Mouse (Mus musculus) liver, embryonic 14.5 days (tissue): ENCODE measurements around the gene Rnf151. TPM values are rescaled to one million over a fixed set of nuclear protein-coding genes. Genes with fewer than 3 reads are reported as not detected.

Experiments
- ATAC-seq: fragments of 200-750 bp; cut with Nextera tagmentation; 2 replicates; pipeline ENCODE4 v1.8.0; 2017; ENCODE audit warnings: moderate number of reproducible peaks, mild to moderate bottlenecking, moderate library complexity; ENCODE audit not compliant: insufficient read depth
- DNase-seq, 3 experiments: peaks; one replicate each; pipeline ENCODE4 v3.0.0-alpha.2; 2012 to 2013; ENCODE audit warnings: low read depth in 3 of 3, low spot score in 3 of 3
- H3K27ac ChIP-seq: fragments of 300-500 bp; sonication (generic); 2 replicates; pipeline ENCODE4 v1.5.1; 2014; ENCODE audit warnings: moderate library complexity, mild to moderate bottlenecking, control low read depth, inconsistent platforms
- H3K27me3 ChIP-seq: fragments of 300-500 bp; sonication (generic); 2 replicates; pipeline ENCODE4 v1.6.1; 2014; ENCODE audit warnings: mild to moderate bottlenecking, low read length, moderate library complexity; ENCODE audit not compliant: control insufficient read depth, insufficient read depth
- H3K36me3 ChIP-seq: fragments of 300-500 bp; sonication (generic); replicated peaks from 2 replicates; pipeline ENCODE4 v1.6.1; 2014; ENCODE audit warnings: low read depth; ENCODE audit not compliant: control insufficient read depth, insufficient read depth
- H3K4me1 ChIP-seq, 2 experiments: fragments of 200-500 bp in 1 of 2; fragments of 300-500 bp in 1 of 2; sonication (generic) in 1 of 2; replicated peaks; 2 replicates each; pipeline ENCODE4 v1.6.1; 2012 to 2014; ENCODE audit warnings: antibody characterized with exemption in 1 of 2, inconsistent platforms in 1 of 2, low read length in 1 of 2; ENCODE audit not compliant: control insufficient read depth in 2 of 2, insufficient read depth in 2 of 2
- H3K4me2 ChIP-seq: fragments of 300-500 bp; sonication (generic); 2 replicates; pipeline ENCODE4 v1.6.1; 2014; ENCODE audit warnings: low read depth, mild to moderate bottlenecking, control low read depth, moderate library complexity
- H3K4me3 ChIP-seq, 2 experiments: fragments of 200-500 bp in 1 of 2; fragments of 300-500 bp in 1 of 2; sonication (generic) in 1 of 2; 2 replicates each; pipeline ENCODE4 v1.5.1; 2012 to 2014; ENCODE audit warnings: low read depth in 2 of 2, low read length in 2 of 2, mild to moderate bottlenecking in 2 of 2, control low read depth in 1 of 2, inconsistent platforms in 1 of 2, moderate library complexity in 1 of 2; ENCODE audit not compliant: insufficient read depth in 1 of 2
- H3K9ac ChIP-seq: fragments of 300-500 bp; sonication (generic); replicated peaks from 2 replicates; pipeline ENCODE4 v1.6.1; 2014; ENCODE audit warnings: mild to moderate bottlenecking, control low read depth, moderate library complexity
- H3K9me3 ChIP-seq: fragments of 300-500 bp; sonication (generic); 2 replicates; pipeline ENCODE4 v1.6.1; 2016; ENCODE audit warnings: low read length, mixed read lengths; ENCODE audit not compliant: control insufficient read depth
- CTCF ChIP-seq: IDR thresholded peaks from 2 replicates; pipeline ENCODE4 v1.5.1; 2016; ENCODE audit warnings: antibody characterized with exemption, low read depth, control low read depth
- EP300 ChIP-seq: IDR thresholded peaks from 2 replicates; pipeline ENCODE4 v1.6.1; 2016; ENCODE audit warnings: antibody characterized with exemption, low read depth
- WGBS: fragments of 180-500 bp; shearing (Covaris S2); extraction: QIAGEN DNeasy Blood & Tissue Kit; methylation state at CpG from one replicate; pipeline ENCODE4 v1.1.7; 2014; ENCODE audit not compliant: insufficient replicate concordance; 5-methylcytosine and 5-hydroxymethylcytosine counted together
- polyA plus RNA-seq, 2 experiments: library from polyadenylated mRNA; depleted of rRNA in 1 of 2; stranded (reverse) in 1 of 2; unstranded in 1 of 2; fragments of >200 nt; fragmentation: Nextera tagmentation in 1 of 2; extraction: Ambion mirVana in 1 of 2; gene quantifications; 2 replicates each; pipeline versions ENCODE4 v1.2.1 to v1.2.3; 2012 to 2014

Gene Rnf151
- polyA plus RNA-seq, 2 experiments, result 0.11 TPM; not detected in 1

GRCm38 (mm10) chr17:24725637-24726390, 8.0 kb upstream of the Rnf151 start:
- Histone ChIP-seq H3K4me1 (peaks cover 13 to 18% of the 10 kb centered on the region in 2 experiments), H3K36me3 (peaks cover 16% of the 10 kb centered on the region), H3K27me3 (no peaks in the 10 kb centered on the region), H3K9me3 (no peaks in the 10 kb centered on the region), H3K4me3 (no peak overlapping the region), H3K27ac (no peak overlapping the region), H3K4me2 (no peak overlapping the region), H3K9ac (no peak overlapping the region)
- WGBS, result 46% methylated on average over 3 of the region's 3 CpGs
- no peak for DNase-seq
- TF ChIP-seq CTCF, result no peak
- no peak for TF ChIP-seq EP300
- no peak for ATAC-seq

- ATAC-seq, result peak; percentile 72
- Histone ChIP-seq H3K4me1 (peaks cover 16 to 18% of the 10 kb centered on the region in 2 experiments), H3K27me3 (no peaks in the 10 kb centered on the region), H3K27ac (peak within 1 kb of the TSS; percentile 84), H3K9me3 (no peaks in the 10 kb centered on the region), H3K9ac (peak within 1 kb of the TSS; percentile 96), H3K4me2 (peak within 1 kb of the TSS; percentile 92), H3K4me3 (peak within 1 kb of the TSS; percentile 85 to 96), H3K36me3 (peaks cover 19% of the 10 kb centered on the region)
- DNase-seq, result peak; percentile 85 to 88 (median 87)
- WGBS, result 0% methylated on average over 30 of the region's 30 CpGs
- TF ChIP-seq EP300 (no peak), CTCF (peak; percentile 100)
Observed at GRCm38 (mm10) chr17:24724184-24724583, 6.3 kb upstream of the Rnf151 start, which contains the start of gene Ndufb10. Gene Ndufb10 (minus strand): TSS chr17:24724478.

- ATAC-seq (peak; percentile 58), DNase-seq (no peak)
- H3K4me1 ChIP-seq, result peaks cover 16 to 19% of the 10 kb centered on the region in 2 experiments
- under 1% methylated on average over 15 of the region's 15 CpGs for WGBS
- peak overlapping the region; percentile 84 for H3K27ac ChIP-seq
- H3K4me2 ChIP-seq, result peak overlapping the region; percentile 92
- no peaks in the 10 kb centered on the region for H3K27me3 ChIP-seq
- TF ChIP-seq EP300, result no peak
- TF ChIP-seq CTCF, result no peak
- H3K36me3 ChIP-seq, result peaks cover 19% of the 10 kb centered on the region
- H3K9ac ChIP-seq, result peak overlapping the region; percentile 96
- peak overlapping the region; percentile 85 to 96 for H3K4me3 ChIP-seq
- no peaks in the 10 kb centered on the region for H3K9me3 ChIP-seq
Observed at GRCm38 (mm10) chr17:24723881-24724180, 6.0 kb upstream of the Rnf151 start.

GRCm38 (mm10) chr17:24723122-24723880, 5.4 kb upstream of the Rnf151 start:
- H3K36me3 ChIP-seq, result peaks cover 19% of the 10 kb centered on the region
- TF ChIP-seq EP300 (no peak), CTCF (no peak)
- no peak for ATAC-seq
- H3K9ac ChIP-seq, result peak overlapping the region; percentile 96
- H3K9me3 ChIP-seq, result no peaks in the 10 kb centered on the region
- no peaks in the 10 kb centered on the region for H3K27me3 ChIP-seq
- H3K4me3 ChIP-seq, result peak overlapping the region; percentile 85 to 96
- H3K4me2 ChIP-seq, result peak overlapping the region; percentile 92
- H3K4me1 ChIP-seq, result peaks cover 16 to 23% of the 10 kb centered on the region in 2 experiments
- WGBS, result under 1% methylated on average over 12 of the region's 12 CpGs
- peak overlapping the region; percentile 84 for H3K27ac ChIP-seq
- DNase-seq, result no peak

DNA sequence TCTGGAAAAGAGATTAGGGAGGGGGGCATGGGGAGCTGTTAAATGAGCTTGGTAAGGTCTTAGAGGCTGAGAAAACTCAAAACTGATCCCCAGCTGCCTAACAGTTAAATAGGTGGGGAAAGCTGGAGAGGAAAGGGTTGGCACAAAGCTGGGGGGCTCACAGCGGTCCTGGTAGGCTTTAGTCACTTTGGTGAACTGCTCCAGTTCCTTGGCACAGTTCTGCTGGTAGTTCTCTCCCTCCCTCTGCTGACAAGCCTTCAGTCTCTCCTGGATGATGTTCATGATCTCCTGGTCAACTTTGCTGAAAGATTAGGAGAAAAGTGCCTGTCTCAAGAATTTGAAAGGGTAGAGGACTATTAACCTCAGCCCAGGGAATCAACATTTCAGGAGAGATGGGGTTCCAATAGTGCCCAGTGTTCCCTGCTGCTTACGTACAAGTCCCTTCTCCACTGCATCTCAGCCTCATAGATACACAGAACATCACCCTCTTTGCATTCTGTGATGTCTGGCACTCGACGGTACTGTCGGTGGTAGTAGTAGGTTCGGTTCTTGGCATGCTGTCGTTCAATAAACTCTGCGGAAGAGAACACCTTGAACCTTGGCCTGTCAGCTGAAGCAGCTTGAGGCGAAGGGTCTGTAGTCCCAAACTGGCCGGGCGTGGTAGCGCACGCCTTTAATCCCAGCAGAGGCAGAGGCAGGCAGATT, 4.5 kb upstream of the Rnf151 start:
- peaks cover 16 to 23% of the 10 kb centered on the region in 2 experiments for H3K4me1 ChIP-seq
- WGBS, result 11% methylated on average over 13 of the region's 13 CpGs

More for the DNA sequence above, 4.5 kb upstream of the Rnf151 start:
- no peaks in the 10 kb centered on the region for H3K27me3 ChIP-seq
- TF ChIP-seq EP300 (0 out of 2 replicates have a peak, but pooled peaks have one; percentile 5), CTCF (no peak)
- peak overlapping the region; percentile 92 for H3K4me2 ChIP-seq
- peak overlapping the region; percentile 84 for H3K27ac ChIP-seq
- DNase-seq (no peak), ATAC-seq (no peak)
- peak overlapping the region; percentile 96 for H3K9ac ChIP-seq
- H3K4me3 ChIP-seq, result peak overlapping the region; percentile 54 to 96
- no peaks in the 10 kb centered on the region for H3K9me3 ChIP-seq
- peaks cover 19% of the 10 kb centered on the region for H3K36me3 ChIP-seq
